Mouse (Mus musculus) gastrocnemius, postnatal 10 days (tissue): ENCODE measurements around the gene Gm20532. TPM values are rescaled to one million over a fixed set of nuclear protein-coding genes. Genes with fewer than 3 reads are reported as not detected.
A peak's percentile ranks its signal among the peaks of the same experiment; 100 is the strongest.

Experiments used
- DNase-seq: peaks from one replicate; pipeline ENCODE4 v3.0.0; 2021; ENCODE audit warnings: mixed read lengths
- microRNA-seq, 2 experiments: library from miRNA; unstranded; fragments of <30 nt; microRNA quantifications; one replicate each; pipeline ENCODE4 v1.2.0; 2021
- total RNA-seq, 2 experiments: library from RNA; stranded (reverse); gene quantifications; 2 replicates each; pipeline ENCODE4 v1.2.3; 2021

Gm20532 gene
- total RNA-seq, 2 experiments from 2014 or later, result 0.40 TPM; not detected in 1

DNA sequence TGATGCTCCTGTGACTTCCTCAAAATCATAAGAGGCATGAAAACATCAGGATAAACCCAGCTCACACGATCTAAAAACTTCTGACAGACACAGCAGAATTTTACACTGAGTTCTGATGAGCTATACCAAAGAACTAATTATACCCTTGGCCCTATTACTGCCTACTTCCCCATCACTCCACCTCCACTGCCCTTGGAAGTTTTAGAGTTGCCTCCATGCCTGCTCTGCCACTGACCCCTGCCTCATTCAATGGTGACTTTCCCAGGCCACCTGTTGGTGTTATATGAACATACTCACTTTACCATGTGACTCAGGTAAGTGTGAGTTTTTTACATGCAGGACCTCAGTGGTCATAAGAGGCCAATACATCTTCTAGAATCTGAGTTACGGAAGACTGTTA lies 71.0 kb downstream of the Gm20532 start:
- DNase-seq, result no peak

DNA sequence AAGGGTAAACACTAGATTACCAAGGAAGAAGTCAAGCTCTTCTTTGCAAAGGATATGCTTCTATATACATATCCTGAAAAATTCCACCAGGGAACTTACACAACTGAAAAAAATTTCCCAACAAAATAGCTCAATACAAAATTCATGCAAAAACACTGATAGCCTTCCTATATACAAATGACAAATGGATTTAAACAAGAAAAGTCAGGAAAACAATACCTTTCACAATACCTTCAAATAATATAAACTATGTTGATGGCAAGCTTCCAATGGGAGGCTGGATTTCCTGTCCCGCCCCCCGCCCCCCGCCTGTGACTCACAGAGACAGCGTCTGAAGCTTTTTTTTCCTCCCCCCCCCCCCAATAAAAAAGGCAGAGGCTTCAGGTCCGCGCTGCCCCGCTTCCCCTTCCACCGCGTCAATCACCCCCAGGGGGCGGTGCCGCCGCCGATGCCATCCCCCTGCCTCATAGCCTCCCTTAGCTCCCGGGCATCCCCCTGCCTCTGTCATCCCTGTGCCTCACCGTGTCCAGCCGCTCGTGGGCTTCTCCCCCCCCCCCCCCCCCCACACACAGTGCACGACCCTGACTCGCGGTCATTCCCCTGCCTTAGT lies 74.8 kb downstream of the Gm20532 start:
- no peak for DNase-seq

- DNase-seq, result no peak
Measured at GRCm38 (mm10) chr2:26661768-26662508, 75.5 kb downstream of the Gm20532 start.

- DNase-seq, result no peak
Measured at GRCm38 (mm10) chr2:26662509-26662882, 76.1 kb downstream of the Gm20532 start.

GRCm38 (mm10) chr2:26663112-26663511 lies 76.7 kb downstream of the Gm20532 start:
- DNase-seq, result no peak

GRCm38 (mm10) chr2:26663551-26663950 lies 77.1 kb downstream of the Gm20532 start:
- peak; percentile 68 for DNase-seq

GRCm38 (mm10) chr2:26668746-26669145 lies 82.3 kb downstream of the Gm20532 start:
- DNase-seq, result no peak

DNA sequence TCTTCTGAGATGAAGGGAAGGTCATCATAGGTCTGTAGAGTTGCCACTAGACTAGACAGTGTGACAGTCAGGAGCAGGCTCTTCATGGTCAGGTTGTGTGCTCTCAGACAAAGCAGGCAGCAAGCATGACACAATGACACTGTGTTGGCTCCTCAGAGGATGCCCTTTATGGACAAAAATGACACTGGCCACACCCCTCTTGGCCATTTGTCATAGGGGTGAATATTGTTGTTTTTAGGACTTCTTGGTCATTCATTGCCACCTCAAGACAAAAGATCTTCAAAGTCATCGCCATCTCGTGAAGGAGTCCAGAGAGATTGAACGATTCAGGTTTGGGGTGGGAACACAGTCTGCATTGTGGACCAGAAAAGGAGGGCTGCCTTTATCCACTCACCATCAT lies 84.7 kb downstream of the Gm20532 start, which contains the start of gene Lcn4:
Gene Lcn4, minus strand, starts transcription at position 101 of the 400 bp plus-strand sequence.
- no peak for DNase-seq

Small RNAs within 50 kb of the gene (microRNA-seq; reads per million reads assigned to microRNA genes)
- gene Mir126a, result 1.8 to 1.9 reads per million in 2 experiments
- gene Mir126b, result 0 reads per million in 2 experiments

Other genes starting within 250 kb of the Gm20532 start
- gene Dnlz, start 234.5 kb upstream of the Gm20532 start, total RNA-seq, result 10 to 100 TPM; 18.0 to 18.9 TPM
- 1 to 10 TPM in 1 of 2 experiments, under 1 TPM in 1; 0.82 to 1.5 TPM for gene Card9, start 225.7 kb upstream of the Gm20532 start, total RNA-seq
- 10 to 100 TPM; 11.1 to 14.5 TPM for gene Snapc4, start 206.0 kb upstream of the Gm20532 start, total RNA-seq
- gene Entr1, start 197.3 kb upstream of the Gm20532 start, total RNA-seq, result 10 to 100 TPM; 25.7 to 35.3 TPM
- gene Pmpca, start 197.3 kb upstream of the Gm20532 start, total RNA-seq, result 100 to 1,000 TPM; 124 to 146 TPM
- gene Inpp5e, start 177.4 kb upstream of the Gm20532 start, total RNA-seq, result 1 to 10 TPM; 6.3 to 9.2 TPM
- gene Sec16a, start 141.4 kb upstream of the Gm20532 start, total RNA-seq, result 10 to 100 TPM; 26.3 to 36.5 TPM
- 10 to 100 TPM; 22.5 to 33.5 TPM for gene Notch1, start 70.0 kb upstream of the Gm20532 start, total RNA-seq
- 100 to 1,000 TPM; 104 to 147 TPM for gene Egfl7, start 6.6 kb upstream of the Gm20532 start, total RNA-seq
- gene Agpat2, start 17.8 kb downstream of the Gm20532 start, total RNA-seq, result 1 to 10 TPM; 9.3 to 9.4 TPM
- 1 to 10 TPM; 2.9 to 3.4 TPM for gene Fam69b, start 41.8 kb downstream of the Gm20532 start, total RNA-seq
- gene Lcn4, start 84.6 kb downstream of the Gm20532 start, total RNA-seq, result not detected